Comparison of ENCODE assay signal across 8 mouse cellular contexts in genomic region chr2:131352747-131353563, GRCm38 (mm10). TPM values are rescaled to one million over a fixed set of nuclear protein-coding genes. Genes with fewer than 3 reads are reported as not detected.
A peak's percentile ranks its signal among the peaks of the same experiment; 100 is the strongest.
DNase-seq lines count a peak whose midpoint lies in the region; ATAC-seq lines count a peak whose summit lies in the region.

Rnf24 (minus strand) TSS chr2:131352892.

- H3K9me3 ChIP-seq in embryonic facial prominence, embryonic 14.5 days (ENCODE audit: control insufficient read depth, low read length), result no peaks in the 10 kb centered on the region
- H3K9me3 ChIP-seq in kidney, embryonic 14.5 days (ENCODE audit: control insufficient read depth, low read length), result no peaks in the 10 kb centered on the region
- H3K9me3 ChIP-seq in limb, embryonic 15.5 days, result no peaks in the 10 kb centered on the region

- H3K4me1 ChIP-seq in embryonic facial prominence, embryonic 14.5 days (ENCODE audit: control insufficient read depth, insufficient read depth, low read length), result peaks cover 18% of the 10 kb centered on the region
- peaks cover 9% of the 10 kb centered on the region for H3K4me1 ChIP-seq in kidney, embryonic 14.5 days (ENCODE audit: control insufficient read depth, insufficient read depth, low read length)
- peaks cover 13% of the 10 kb centered on the region for H3K4me1 ChIP-seq in limb, embryonic 15.5 days

- DNase-seq in 3T3-L1 (ENCODE audit: low read depth, low spot score), result peak; percentile 95
- peak; percentile 97 to 99 for DNase-seq in adrenal gland, postnatal 4 days (ENCODE audit: low spot score in 2 of 2)
- DNase-seq in embryonic facial prominence, embryonic 14.5 days (ENCODE audit: low spot score), result peak; percentile 96
- DNase-seq in heart, adult 9 months (ENCODE audit: low spot score in 2 of 2), result peak; percentile 94 to 98
- peak; percentile 89 to 93 for DNase-seq in monocyte, adult 2 months (ENCODE audit: low read depth in 1 of 2, low spot score in 2 of 2)
- DNase-seq in spleen, postnatal 36 days (ENCODE audit: low spot score in 2 of 2), result peak; percentile 98

- ATAC-seq in embryonic facial prominence, embryonic 14.5 days (ENCODE audit: low read depth), result peak; percentile 98
- peak; percentile 94 for ATAC-seq in kidney, embryonic 14.5 days (ENCODE audit: low FRiP score, low TSS enrichment)
- peak; percentile 98 for ATAC-seq in limb, embryonic 15.5 days (ENCODE audit: insufficient number of reproducible peaks, low FRiP score, low TSS enrichment, low read depth)

- peak within 1 kb of the TSS; percentile 86 for H3K27ac ChIP-seq in embryonic facial prominence, embryonic 14.5 days (replicated peaks; ENCODE audit: low read depth, low read length)
- peak within 1 kb of the TSS; percentile 88 for H3K27ac ChIP-seq in kidney, embryonic 14.5 days (ENCODE audit: low read depth, low read length)
- peak within 1 kb of the TSS; percentile 92 for H3K27ac ChIP-seq in limb, embryonic 15.5 days

- no peaks in the 10 kb centered on the region for H3K36me3 ChIP-seq in embryonic facial prominence, embryonic 14.5 days (ENCODE audit: control insufficient read depth, insufficient read depth, low read length)
- H3K36me3 ChIP-seq in kidney, embryonic 14.5 days (ENCODE audit: control insufficient read depth, insufficient read depth, low read length), result no peaks in the 10 kb centered on the region
- H3K36me3 ChIP-seq in limb, embryonic 15.5 days, result no peaks in the 10 kb centered on the region

- H3K4me2 ChIP-seq in embryonic facial prominence, embryonic 14.5 days (ENCODE audit: low read depth, low read length), result peak within 1 kb of the TSS; percentile 81
- H3K4me2 ChIP-seq in kidney, embryonic 14.5 days (replicated peaks; ENCODE audit: low read depth, low read length), result peak within 1 kb of the TSS; percentile 73
- H3K4me2 ChIP-seq in limb, embryonic 15.5 days, result peak within 1 kb of the TSS; percentile 81

- WGBS in embryonic facial prominence, embryonic 14.5 days, result 2% methylated on average over 23 of the region's 54 CpGs
- WGBS in kidney, embryonic 14.5 days, result under 1% methylated on average over 44 of the region's 54 CpGs
- WGBS in limb, embryonic 15.5 days, result under 1% methylated on average over 35 of the region's 54 CpGs

- H3K9ac ChIP-seq in embryonic facial prominence, embryonic 14.5 days (ENCODE audit: low read depth, low read length), result peak within 1 kb of the TSS; percentile 95
- peak within 1 kb of the TSS; percentile 94 for H3K9ac ChIP-seq in kidney, embryonic 14.5 days (ENCODE audit: low read depth, low read length)
- H3K9ac ChIP-seq in limb, embryonic 15.5 days, result peak within 1 kb of the TSS; percentile 93

- H3K27me3 ChIP-seq in embryonic facial prominence, embryonic 14.5 days (replicated peaks; ENCODE audit: control insufficient read depth, insufficient read depth, low read length), result no peaks in the 10 kb centered on the region
- no peaks in the 10 kb centered on the region for H3K27me3 ChIP-seq in kidney, embryonic 14.5 days (ENCODE audit: control insufficient read depth, insufficient read depth, low read length)
- no peaks in the 10 kb centered on the region for H3K27me3 ChIP-seq in limb, embryonic 15.5 days

- peak within 1 kb of the TSS; percentile 93 for H3K4me3 ChIP-seq in embryonic facial prominence, embryonic 14.5 days (ENCODE audit: low read depth, low read length)
- H3K4me3 ChIP-seq in kidney, embryonic 14.5 days (ENCODE audit: low read length), result peak within 1 kb of the TSS; percentile 94
- H3K4me3 ChIP-seq in limb, embryonic 15.5 days, result peak within 1 kb of the TSS; percentile 98

RNA-seq across cellular contexts. Expression of gene Rnf24, which starts in this region (rescaled TPM):
- 1 to 10 TPM; 9.4 to 9.7 TPM for total RNA-seq in adrenal gland, postnatal 4 days (2021)
- 6.2 and 6.9 TPM in 2 replicates for polyA plus RNA-seq in embryonic facial prominence, embryonic 14.5 days (2014; fragmentation: Nextera tagmentation; extraction: Ambion mirVana)
- polyA plus RNA-seq in kidney, embryonic 14.5 days (2014; fragmentation: Nextera tagmentation; extraction: Ambion mirVana), result 3.9 and 4.8 TPM in 2 replicates
- 7.3 and 7.5 TPM in 2 replicates for polyA plus RNA-seq in limb, embryonic 15.5 days (2015; fragmentation: Nextera tagmentation; extraction: Ambion mirVana)

Comparison
In these comparisons a context has a peak if more than half of its experiments do, and no peak if none do; other contexts are left out.
1. Peak in every context shown above with its lines: DNase-seq, ATAC-seq, H3K4me3 ChIP-seq and H3K27ac ChIP-seq.